Mouse (Mus musculus) small intestine, adult 2 months (tissue): Measurements from ENCODE around the gene Atf1.

ENCODE experiments used
- CTCF ChIP-seq: fragments of 200-500 bp; IDR thresholded peaks from 2 replicates; pipeline ENCODE4 v1.5.1; 2012; ENCODE audit warnings: low read depth, mild to moderate bottlenecking, control low read depth, inconsistent platforms, low read length, moderate library complexity, mixed read lengths; ENCODE audit not compliant: insufficient replicate concordance, insufficient read length; ENCODE audit errors: extremely low read depth
- POLR2A ChIP-seq: fragments of 200-500 bp; IDR thresholded peaks from 2 replicates; pipeline ENCODE4 v1.6.1; 2012; ENCODE audit warnings: low read depth, mild to moderate bottlenecking, control low read depth, inconsistent platforms, low read length, moderate library complexity

DNA sequence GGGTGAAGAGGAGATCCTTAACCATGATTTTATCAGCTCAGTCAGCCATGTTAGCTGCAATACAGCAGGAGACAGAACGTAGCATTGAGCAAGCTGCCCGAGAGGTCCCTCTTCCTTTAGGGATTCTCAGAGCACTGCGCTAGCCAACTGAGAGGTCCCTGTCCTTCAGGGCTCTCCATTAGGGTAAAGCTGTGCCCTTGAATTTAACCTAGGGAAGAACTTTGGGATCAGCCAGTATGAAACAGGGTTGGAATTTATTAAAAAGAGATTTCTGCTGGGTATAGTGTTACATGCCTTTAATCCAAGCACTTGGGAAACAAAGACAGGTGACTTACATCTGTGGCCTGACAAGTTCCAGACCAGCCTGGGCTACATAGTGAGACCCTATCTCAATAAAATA, 50.0 kb downstream of the Atf1 start:
- TF ChIP-seq POLR2A (no peak), CTCF (no peak)
